Mouse (Mus musculus): ENCODE data around the gene Pcolce2.

Pcolce2 gene

GRCm38 (mm10) chr9:95654356-95654755, 17.0 kb downstream of the Pcolce2 start:
- DNase-seq (ENCODE audit: low read depth, low spot score) = no peak

- no peak for DNase-seq (ENCODE audit: low read depth, low spot score)
Measured at GRCm38 (mm10) chr9:95657941-95658340, 20.5 kb downstream of the Pcolce2 start.

GRCm38 (mm10) chr9:95664290-95664989, 27.0 kb downstream of the Pcolce2 start:
- no peak for DNase-seq (ENCODE audit: low read depth, low spot score)

GRCm38 (mm10) chr9:95665835-95666234, 28.4 kb downstream of the Pcolce2 start:
- no peak for DNase-seq (ENCODE audit: low read depth, low spot score)

- peak; percentile 20 for DNase-seq (ENCODE audit: low read depth, low spot score)
Measured at GRCm38 (mm10) chr9:95667836-95668235, 30.4 kb downstream of the Pcolce2 start.

GRCm38 (mm10) chr9:95668306-95668705, 30.9 kb downstream of the Pcolce2 start:
- no peak for DNase-seq (ENCODE audit: low read depth, low spot score)

GRCm38 (mm10) chr9:95672331-95672730, 34.9 kb downstream of the Pcolce2 start:
- DNase-seq (ENCODE audit: low read depth, low spot score) = no peak

GRCm38 (mm10) chr9:95672760-95673159, 35.4 kb downstream of the Pcolce2 start:
- DNase-seq (ENCODE audit: low read depth, low spot score) = no peak

- DNase-seq (ENCODE audit: low read depth, low spot score) = no peak
Measured at GRCm38 (mm10) chr9:95675064-95675699, 37.8 kb downstream of the Pcolce2 start.

- no peak for DNase-seq (ENCODE audit: low read depth, low spot score)
Measured at GRCm38 (mm10) chr9:95676021-95676420, 38.6 kb downstream of the Pcolce2 start.

GRCm38 (mm10) chr9:95679966-95680365, 42.6 kb downstream of the Pcolce2 start:
- no peak for DNase-seq (ENCODE audit: low read depth, low spot score)

- no peak for DNase-seq (ENCODE audit: low read depth, low spot score)
Measured at GRCm38 (mm10) chr9:95680691-95681090, 43.3 kb downstream of the Pcolce2 start.

- DNase-seq (ENCODE audit: low read depth, low spot score) = no peak
Measured at GRCm38 (mm10) chr9:95685660-95686440, 48.4 kb downstream of the Pcolce2 start.

GRCm38 (mm10) chr9:95688064-95688463, 50.7 kb downstream of the Pcolce2 start:
- DNase-seq (ENCODE audit: low read depth, low spot score) = no peak

- DNase-seq (ENCODE audit: low read depth, low spot score) = no peak
Measured at GRCm38 (mm10) chr9:95692823-95693222, 55.4 kb downstream of the Pcolce2 start.

GRCm38 (mm10) chr9:95693528-95694100, 56.2 kb downstream of the Pcolce2 start:
- no peak for DNase-seq (ENCODE audit: low read depth, low spot score)

GRCm38 (mm10) chr9:95694526-95694925, 57.1 kb downstream of the Pcolce2 start:
- DNase-seq (ENCODE audit: low read depth, low spot score) = no peak

- DNase-seq (ENCODE audit: low read depth, low spot score) = no peak
Measured at GRCm38 (mm10) chr9:95695023-95695422, 57.6 kb downstream of the Pcolce2 start.

GRCm38 (mm10) chr9:95696581-95696980, 59.2 kb downstream of the Pcolce2 start:
- DNase-seq (ENCODE audit: low read depth, low spot score) = no peak

- DNase-seq (ENCODE audit: low read depth, low spot score) = no peak
Measured at GRCm38 (mm10) chr9:95697808-95698207, 60.4 kb downstream of the Pcolce2 start.

- DNase-seq (ENCODE audit: low read depth, low spot score) = no peak
Measured at GRCm38 (mm10) chr9:95699273-95699672, 61.9 kb downstream of the Pcolce2 start.

- DNase-seq (ENCODE audit: low read depth, low spot score) = no peak
Measured at GRCm38 (mm10) chr9:95704078-95704477, 66.7 kb downstream of the Pcolce2 start.
